Mouse (Mus musculus) left cerebral cortex, adult 9 months (tissue): ENCODE data around the gene Lhfpl3.
"Not testable (repeated sequence)": the region's sequence is repeated elsewhere in the genome, so short reads cannot be mapped to it uniquely, and the experiment has no call there.

Experiments used
- DNase-seq, 2 experiments: peaks; one replicate each; pipeline ENCODE4 v3.0.0; 2022; ENCODE audit warnings: low spot score in 2 of 2

Lhfpl3 gene

GRCm38 (mm10) chr5:22745885-22746532 is at the start of gene Lhfpl3:
Gene Lhfpl3 (plus strand): TSS chr5:22746059.
- DNase-seq = peak in 1 of 2 experiments; percentile 54

GRCm38 (mm10) chr5:22706271-22706670 is 39.6 kb upstream of the Lhfpl3 start:
- not testable (repeated sequence) for DNase-seq

GRCm38 (mm10) chr5:22745529-22745884 is 352 bp upstream of the Lhfpl3 start:
- no peak for DNase-seq

GRCm38 (mm10) chr5:22746533-22747021 is 718 bp downstream of the Lhfpl3 start:
- DNase-seq = no peak

- DNase-seq = no peak
Measured at GRCm38 (mm10) chr5:22747305-22747704, 1.4 kb downstream of the Lhfpl3 start.

GRCm38 (mm10) chr5:22757261-22757660 is 11.4 kb downstream of the Lhfpl3 start:
- DNase-seq = peak in 1 of 2 experiments; percentile 15

GRCm38 (mm10) chr5:22770726-22771125 is 24.9 kb downstream of the Lhfpl3 start:
- DNase-seq = no peak

GRCm38 (mm10) chr5:22795361-22795760 is 49.5 kb downstream of the Lhfpl3 start:
- peak in 1 of 2 experiments; percentile 4 for DNase-seq

GRCm38 (mm10) chr5:22813426-22813825 is 67.6 kb downstream of the Lhfpl3 start:
- peak in 1 of 2 experiments; percentile 38 for DNase-seq

GRCm38 (mm10) chr5:22829822-22830450 is 84.1 kb downstream of the Lhfpl3 start:
- DNase-seq = no peak

GRCm38 (mm10) chr5:22851572-22851971 is 105.7 kb downstream of the Lhfpl3 start:
- no peak for DNase-seq

GRCm38 (mm10) chr5:22853503-22853902 is 107.6 kb downstream of the Lhfpl3 start:
- no peak for DNase-seq

GRCm38 (mm10) chr5:22856480-22856879 is 110.6 kb downstream of the Lhfpl3 start:
- DNase-seq = no peak

- no peak for DNase-seq
Measured at GRCm38 (mm10) chr5:22861399-22861798, 115.5 kb downstream of the Lhfpl3 start.

- no peak for DNase-seq
Measured at GRCm38 (mm10) chr5:22869031-22869430, 123.2 kb downstream of the Lhfpl3 start.

- DNase-seq = no peak
Measured at GRCm38 (mm10) chr5:22872417-22872816, 126.6 kb downstream of the Lhfpl3 start.

GRCm38 (mm10) chr5:22888345-22888744 is 142.5 kb downstream of the Lhfpl3 start:
- peak; percentile 20 to 74 for DNase-seq

- DNase-seq = no peak
Measured at GRCm38 (mm10) chr5:22889481-22889880, 143.6 kb downstream of the Lhfpl3 start.

- DNase-seq = no peak
Measured at GRCm38 (mm10) chr5:22897228-22897627, 151.4 kb downstream of the Lhfpl3 start.

GRCm38 (mm10) chr5:22897656-22898289 is 151.9 kb downstream of the Lhfpl3 start:
- no peak for DNase-seq

GRCm38 (mm10) chr5:22898593-22898992 is 152.7 kb downstream of the Lhfpl3 start:
- no peak for DNase-seq

GRCm38 (mm10) chr5:22899913-22900312 is 154.1 kb downstream of the Lhfpl3 start:
- DNase-seq = no peak

- no peak for DNase-seq
Measured at GRCm38 (mm10) chr5:22917197-22917596, 171.3 kb downstream of the Lhfpl3 start.
